Mouse (Mus musculus) gastrocnemius, postnatal 25 days (tissue): ENCODE results near the gene Nlrp10. TPM values are rescaled to one million over a fixed set of nuclear protein-coding genes. Genes with fewer than 3 reads are reported as not detected.

ENCODE experiments used
- DNase-seq: peaks from one replicate; pipeline ENCODE4 v3.0.0; 2022
- total RNA-seq, 2 experiments: library from RNA; stranded (reverse); gene quantifications; 1 replicate in 1 of 2; 2 replicates in 1 of 2; pipeline ENCODE4 v1.2.3; 2021

The Nlrp10 gene
- total RNA-seq, 2 experiments from 2014 or later: 0.75 to 1.6 TPM

- no peak for DNase-seq
Observed at GRCm38 (mm10) chr7:108894320-108894719, 35.7 kb downstream of the Nlrp10 start, which contains the start of gene Olfr519. Gene Olfr519 (minus strand): TSS chr7:108894420.

DNA sequence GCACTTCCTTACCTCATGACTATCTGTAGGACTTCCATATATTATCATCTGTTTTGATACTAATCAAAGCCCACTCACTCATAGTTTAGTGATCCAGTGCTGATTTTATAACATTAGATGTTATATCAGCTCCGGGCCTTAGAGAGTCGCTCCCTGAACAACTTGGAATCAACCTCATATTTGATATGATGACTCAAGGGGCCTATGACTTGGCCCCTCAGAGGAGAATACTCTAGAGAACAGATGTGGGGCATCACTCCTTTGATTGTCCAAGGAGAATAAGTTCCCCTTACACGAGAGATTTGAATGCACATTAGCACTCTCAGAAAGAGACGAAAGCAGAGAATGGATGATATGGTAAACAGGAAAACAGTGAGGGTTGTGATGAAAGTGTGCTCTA, 45.1 kb downstream of the Nlrp10 start, which contains the start of gene Olfr518:
Gene Olfr518 (minus strand): TSS at position 101 of the 400 bp plus-strand sequence.
- no peak for DNase-seq

GRCm38 (mm10) chr7:108872279-108872678, 57.7 kb downstream of the Nlrp10 start, which contains the start of gene Olfr517:
Gene Olfr517 (minus strand): TSS chr7:108872379.
- no peak for DNase-seq

Other genes starting within 250 kb of the Nlrp10 start
- gene Olfr512, start 216.9 kb downstream of the Nlrp10 start, total RNA-seq: not detected
- gene Olfr513, start 179.2 kb downstream of the Nlrp10 start, total RNA-seq: not detected
- gene Olfr514, start 104.2 kb downstream of the Nlrp10 start, total RNA-seq: not detected
- gene Olfr516, start 79.6 kb downstream of the Nlrp10 start, total RNA-seq: not detected
- not detected for gene Olfr517, start 57.8 kb downstream of the Nlrp10 start, total RNA-seq
- gene Olfr518, start 45.2 kb downstream of the Nlrp10 start, total RNA-seq: not detected
- gene Olfr519, start 35.8 kb downstream of the Nlrp10 start, total RNA-seq: not detected
- gene Eif3f, start 4.2 kb upstream of the Nlrp10 start, total RNA-seq: 10 to 100 TPM; 86.5 to 98.1 TPM
- under 1 TPM; 0.69 to 0.70 TPM for gene Tub, start 20.2 kb upstream of the Nlrp10 start, total RNA-seq
- 1 to 10 TPM; 1.6 to 1.7 TPM for gene Ric3, start 153.2 kb upstream of the Nlrp10 start, total RNA-seq
- gene Lmo1, start 245.0 kb upstream of the Nlrp10 start, total RNA-seq: 1 to 10 TPM; 2.4 to 3.0 TPM